Mouse (Mus musculus): ENCODE measurements around the gene Rp9.

- no peak for TF ChIP-seq POLR2A (IDR thresholded peaks at IDR 0.05; ENCODE audit: borderline replicate concordance, low read depth, low read length)
- no peak for TF ChIP-seq CTCF (IDR thresholded peaks at IDR 0.05; ENCODE audit: low read depth, low read length)
Observed at GRCm38 (mm10) chr9:22497021-22497767, 27.7 kb upstream of the Rp9 start.
